Mouse (Mus musculus): ENCODE measurements around the gene Sidt2. TPM values are rescaled to one million over a fixed set of nuclear protein-coding genes. Genes with fewer than 3 reads are reported as not detected.

The Sidt2 gene
- polyA plus RNA-seq, 1 experiment from 2014 or later = 37.6 TPM

- H3K4me1 ChIP-seq = peaks cover 9% of the 10 kb centered on the region
- 80% methylated on average over 11 of the region's 11 CpGs for WGBS
These were observed 22.3 kb downstream of the Sidt2 start for GRCm38 (mm10) chr9:45932571-45933415.

GRCm38 (mm10) chr9:45931958-45932357, 23.1 kb downstream of the Sidt2 start:
- Histone ChIP-seq H3K27ac (replicated peaks) (no peak overlapping the region), H3K36me3 (peaks cover 43% of the 10 kb centered on the region), H3K9ac (replicated peaks) (no peak overlapping the region), H3K4me1 (peaks cover 9% of the 10 kb centered on the region), H3K9me3 (no peaks in the 10 kb centered on the region), H3K27me3 (no peaks in the 10 kb centered on the region), H3K4me3 (no peak overlapping the region), H3K4me2 (replicated peaks) (no peak overlapping the region)
- 41% methylated on average over 1 of the region's 1 CpGs for WGBS
- ATAC-seq (replicated peaks) = no peak

More at GRCm38 (mm10) chr9:45932571-45933415, 22.3 kb downstream of the Sidt2 start:
- H3K36me3 ChIP-seq = peaks cover 39% of the 10 kb centered on the region
- no peak for ATAC-seq (replicated peaks)
- no peak overlapping the region for H3K4me3 ChIP-seq
- no peak overlapping the region for H3K4me2 ChIP-seq (replicated peaks)
- H3K27me3 ChIP-seq = no peaks in the 10 kb centered on the region
- no peak overlapping the region for H3K27ac ChIP-seq (replicated peaks)
- no peaks in the 10 kb centered on the region for H3K9me3 ChIP-seq
- no peak overlapping the region for H3K9ac ChIP-seq (replicated peaks)

DNA sequence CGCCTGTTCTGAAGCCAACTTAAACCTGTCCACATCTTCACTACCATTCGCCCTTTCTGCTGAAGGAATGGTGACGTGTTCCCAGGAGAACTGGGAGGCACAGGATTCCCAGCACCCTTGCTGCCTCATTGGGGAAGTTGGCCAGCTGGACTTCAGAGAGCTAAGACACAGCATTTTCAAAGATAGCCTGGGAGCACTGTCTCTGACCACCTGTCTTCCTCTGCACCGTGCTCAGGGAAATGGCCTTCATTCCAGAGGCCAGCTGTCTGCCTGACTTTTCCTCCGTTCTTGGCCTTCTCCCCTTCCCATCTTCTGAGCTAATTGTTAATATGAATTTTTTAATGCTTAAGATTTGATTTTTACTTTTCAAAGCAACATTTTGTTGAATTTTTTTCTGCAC, 25.8 kb downstream of the Sidt2 start:
- Histone ChIP-seq H3K4me2 (replicated peaks) (no peak overlapping the region), H3K9me3 (no peaks in the 10 kb centered on the region), H3K27me3 (no peaks in the 10 kb centered on the region), H3K9ac (replicated peaks) (no peak overlapping the region), H3K4me1 (peaks cover 6% of the 10 kb centered on the region), H3K4me3 (no peak overlapping the region), H3K36me3 (peaks cover 63% of the 10 kb centered on the region), H3K27ac (replicated peaks) (no peak overlapping the region)
- 87% methylated on average over 5 of the region's 5 CpGs for WGBS
- no peak for ATAC-seq (replicated peaks)

GRCm38 (mm10) chr9:45919895-45920294, 35.2 kb downstream of the Sidt2 start:
- no peak for ATAC-seq (replicated peaks)
- Histone ChIP-seq H3K36me3 (peaks cover 73% of the 10 kb centered on the region), H3K4me3 (no peak overlapping the region), H3K27me3 (no peaks in the 10 kb centered on the region), H3K9ac (replicated peaks) (no peak overlapping the region), H3K9me3 (no peaks in the 10 kb centered on the region), H3K4me2 (replicated peaks) (no peak overlapping the region), H3K4me1 (no peaks in the 10 kb centered on the region), H3K27ac (replicated peaks) (no peak overlapping the region)
- 41% methylated on average over 1 of the region's 1 CpGs for WGBS

- WGBS = 55% methylated on average over 5 of the region's 5 CpGs
- Histone ChIP-seq H3K36me3 (peaks cover 86% of the 10 kb centered on the region), H3K9ac (replicated peaks) (no peak overlapping the region), H3K9me3 (no peaks in the 10 kb centered on the region), H3K27me3 (no peaks in the 10 kb centered on the region), H3K4me2 (replicated peaks) (no peak overlapping the region), H3K27ac (replicated peaks) (no peak overlapping the region), H3K4me1 (no peaks in the 10 kb centered on the region), H3K4me3 (no peak overlapping the region)
- ATAC-seq (replicated peaks) = no peak
These were observed 37.8 kb downstream of the Sidt2 start for GRCm38 (mm10) chr9:45917041-45917934.

GRCm38 (mm10) chr9:45915659-45916058, 39.4 kb downstream of the Sidt2 start:
- Histone ChIP-seq H3K36me3 (peaks cover 91% of the 10 kb centered on the region), H3K4me1 (no peaks in the 10 kb centered on the region), H3K9ac (replicated peaks) (no peak overlapping the region), H3K4me2 (replicated peaks) (no peak overlapping the region), H3K9me3 (no peaks in the 10 kb centered on the region), H3K4me3 (no peak overlapping the region), H3K27me3 (no peaks in the 10 kb centered on the region), H3K27ac (replicated peaks) (no peak overlapping the region)
- 93% methylated on average over 2 of the region's 2 CpGs for WGBS
- ATAC-seq (replicated peaks) = no peak

DNA sequence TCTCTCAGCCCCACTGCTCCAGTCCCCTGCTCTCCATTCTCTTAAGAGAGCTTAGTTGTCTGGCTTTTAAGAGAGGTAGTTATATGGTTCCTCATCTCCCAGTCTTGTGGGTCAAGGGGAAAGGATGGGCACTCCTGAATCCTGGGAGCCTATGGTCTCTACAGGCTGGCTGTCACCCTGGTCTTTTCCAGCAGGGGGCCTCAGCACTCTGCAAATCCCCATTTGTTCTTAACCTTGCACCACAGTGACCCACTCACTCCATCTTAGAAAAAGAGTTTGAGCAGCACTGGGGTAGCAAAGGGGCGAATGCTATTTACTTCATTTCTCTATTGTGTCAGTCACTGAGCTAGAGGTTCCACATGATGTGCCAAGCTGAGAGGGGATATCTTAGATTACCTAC, 43.4 kb downstream of the Sidt2 start:
- ATAC-seq (replicated peaks) = no peak
- Histone ChIP-seq H3K9ac (replicated peaks) (no peak overlapping the region), H3K4me2 (replicated peaks) (no peak overlapping the region), H3K9me3 (no peaks in the 10 kb centered on the region), H3K4me1 (peaks cover 10% of the 10 kb centered on the region), H3K36me3 (peaks cover 74% of the 10 kb centered on the region), H3K27ac (replicated peaks) (no peak overlapping the region), H3K27me3 (no peaks in the 10 kb centered on the region), H3K4me3 (no peak overlapping the region)
- 68% methylated on average over 1 of the region's 1 CpGs for WGBS

DNA sequence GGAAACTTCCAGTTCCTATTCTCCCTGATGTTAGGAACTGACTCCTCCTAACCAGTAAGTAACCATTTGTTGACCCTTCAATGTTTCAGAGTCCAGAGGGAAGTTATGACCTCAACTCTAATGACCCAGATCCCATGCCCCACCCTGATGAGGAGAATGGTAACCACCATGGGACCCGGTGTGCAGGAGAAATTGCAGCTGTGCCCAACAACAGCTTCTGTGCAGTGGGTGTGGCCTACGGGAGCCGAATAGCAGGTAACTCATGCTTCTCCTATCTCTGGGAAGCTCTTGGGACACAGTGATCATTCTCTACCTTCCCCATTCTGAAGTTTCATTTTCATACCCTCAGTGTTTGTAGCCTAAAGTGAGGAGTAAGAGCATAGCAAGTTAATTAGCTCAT, 44.1 kb downstream of the Sidt2 start:
- no peak overlapping the region for H3K4me3 ChIP-seq
- 94% methylated on average over 3 of the region's 3 CpGs for WGBS
- H3K36me3 ChIP-seq = peaks cover 68% of the 10 kb centered on the region
- H3K27ac ChIP-seq (replicated peaks) = no peak overlapping the region
- H3K27me3 ChIP-seq = no peaks in the 10 kb centered on the region
- no peak overlapping the region for H3K4me2 ChIP-seq (replicated peaks)
- H3K9ac ChIP-seq (replicated peaks) = no peak overlapping the region
- H3K9me3 ChIP-seq = no peaks in the 10 kb centered on the region
- ATAC-seq (replicated peaks) = no peak
- H3K4me1 ChIP-seq = peaks cover 10% of the 10 kb centered on the region

- H3K9me3 ChIP-seq = no peaks in the 10 kb centered on the region
- peak overlapping the region; percentile 78 for H3K4me2 ChIP-seq (replicated peaks)
- peak overlapping the region; percentile 95 for H3K27ac ChIP-seq (replicated peaks)
- H3K27me3 ChIP-seq = no peaks in the 10 kb centered on the region
- peak; percentile 41 for ATAC-seq (replicated peaks)
- peak overlapping the region; percentile 94 for H3K9ac ChIP-seq (replicated peaks)
- peak overlapping the region; percentile 85 for H3K4me3 ChIP-seq
- H3K36me3 ChIP-seq = peaks cover 38% of the 10 kb centered on the region
- H3K4me1 ChIP-seq = peaks cover 25% of the 10 kb centered on the region
- WGBS = under 1% methylated on average over 19 of the region's 19 CpGs
These were observed 48.0 kb downstream of the Sidt2 start for GRCm38 (mm10) chr9:45907078-45907428.

- peaks cover 25% of the 10 kb centered on the region for H3K4me1 ChIP-seq
- H3K9ac ChIP-seq (replicated peaks) = peak within 1 kb of the TSS; percentile 94
- peak within 1 kb of the TSS; percentile 95 for H3K27ac ChIP-seq (replicated peaks)
- H3K9me3 ChIP-seq = no peaks in the 10 kb centered on the region
- peak within 1 kb of the TSS; percentile 78 for H3K4me2 ChIP-seq (replicated peaks)
- WGBS = under 1% methylated on average over 73 of the region's 80 CpGs
- H3K36me3 ChIP-seq = peaks cover 38% of the 10 kb centered on the region
- ATAC-seq (replicated peaks) = peak; percentile 94
- no peaks in the 10 kb centered on the region for H3K27me3 ChIP-seq
- H3K4me3 ChIP-seq = peak within 1 kb of the TSS; percentile 85
These were observed 48.5 kb downstream of the Sidt2 start, which contains the start of the genes Pcsk7 and Rnf214 for GRCm38 (mm10) chr9:45906355-45907077. TSS of gene Pcsk7 (plus strand) at chr9:45906497. TSS of gene Rnf214 (minus strand) at chr9:45906911.

DNA sequence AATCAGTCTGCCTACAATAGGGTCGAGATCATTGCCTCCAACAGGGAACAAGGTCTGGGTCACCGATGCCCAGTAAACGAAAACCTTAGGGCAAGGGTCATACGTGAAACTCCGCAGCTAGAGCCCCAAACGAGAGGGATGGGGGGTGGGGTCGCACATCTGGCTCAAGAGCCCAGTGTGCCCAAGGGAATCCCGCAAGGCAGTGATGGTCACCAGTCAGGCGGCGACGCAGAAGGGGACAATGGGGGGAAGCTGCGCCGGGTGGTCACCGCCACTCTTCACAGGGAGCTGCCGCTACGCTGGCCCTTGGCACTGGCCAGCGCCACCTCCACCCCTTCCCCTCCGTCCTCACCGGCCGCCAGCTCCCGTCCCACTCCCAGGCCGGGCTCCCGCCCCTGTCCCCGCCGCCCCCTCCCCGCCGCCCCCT, 49.2 kb downstream of the Sidt2 start:
- Histone ChIP-seq H3K4me1 (peaks cover 25% of the 10 kb centered on the region), H3K4me2 (replicated peaks) (peak overlapping the region; percentile 78), H3K4me3 (peak overlapping the region; percentile 85), H3K36me3 (peaks cover 32% of the 10 kb centered on the region), H3K9me3 (no peaks in the 10 kb centered on the region), H3K9ac (replicated peaks) (peak overlapping the region; percentile 94), H3K27me3 (no peaks in the 10 kb centered on the region), H3K27ac (replicated peaks) (peak overlapping the region; percentile 95)
- ATAC-seq (replicated peaks) = peak; percentile 59
- WGBS = under 1% methylated on average over 19 of the region's 27 CpGs
